Mouse (Mus musculus): ENCODE results near the gene Zfp853. TPM values are rescaled to one million over a fixed set of nuclear protein-coding genes. Genes with fewer than 3 reads are reported as not detected.

Zfp853 gene
- polyA plus RNA-seq, 1 experiment, result 0.96 TPM

DNA sequence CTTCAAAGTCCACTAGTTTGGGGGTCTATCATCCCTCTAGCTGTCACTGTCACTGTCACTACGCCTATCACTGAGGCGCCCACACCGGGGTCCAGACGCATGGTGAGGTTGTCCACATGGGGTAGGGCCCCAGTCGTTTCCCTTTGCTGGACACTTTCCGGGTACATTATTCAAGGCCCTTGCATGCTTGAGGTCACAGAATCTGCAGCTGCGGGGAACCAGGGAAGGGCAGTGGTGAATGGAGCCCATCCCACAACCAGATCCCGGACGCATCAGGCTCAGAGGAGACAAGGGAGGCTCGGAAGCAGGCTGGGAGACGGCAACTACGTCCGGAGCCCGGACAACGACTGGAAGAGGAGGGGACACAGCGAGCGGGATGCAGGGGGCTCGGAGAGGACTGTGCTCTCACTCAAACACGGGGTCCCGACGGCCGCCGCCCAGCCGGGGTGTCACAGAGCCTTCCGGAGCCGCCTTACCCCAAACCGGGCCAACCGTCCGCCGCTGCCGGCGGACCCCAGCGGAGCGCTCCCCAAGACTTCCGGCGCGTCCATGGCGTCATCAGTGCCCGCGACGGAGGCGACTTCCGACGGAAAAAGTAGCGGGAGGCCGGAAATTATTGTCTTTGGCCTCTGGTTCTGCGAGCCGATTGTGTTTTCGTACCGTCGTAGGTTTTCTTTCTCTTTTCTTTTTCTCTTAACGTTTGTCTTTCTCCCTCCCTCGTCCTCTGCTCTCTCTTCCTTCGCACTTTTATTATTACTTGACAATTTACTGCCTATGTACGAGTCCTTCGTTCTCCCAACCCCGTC is 35.5 kb upstream of the Zfp853 start, which contains the start of gene Zdhhc4:
Zdhhc4 (minus strand) TSS at position 567 of the 806 bp plus-strand sequence.
- WGBS, result under 1% methylated on average over 56 of the region's 57 CpGs
- Histone ChIP-seq H3K27ac (ENCODE audit: control insufficient read depth, insufficient read depth, low read length) (peak within 1 kb of the TSS; percentile 15), H3K36me3 (ENCODE audit: control insufficient read depth, insufficient read depth, low read length) (peaks cover 9% of the 10 kb centered on the region), H3K27me3 (ENCODE audit: control insufficient read depth, insufficient read depth, low read length) (no peaks in the 10 kb centered on the region), H3K4me1 (replicated peaks; ENCODE audit: control insufficient read depth, insufficient read depth, low read length) (peaks cover 9% of the 10 kb centered on the region), H3K4me3 (ENCODE audit: control insufficient read depth, insufficient read depth, low read length) (peak within 1 kb of the TSS; percentile 72)
- peak; percentile 95 for DNase-seq
- no peak for TF ChIP-seq CTCF (IDR thresholded peaks at IDR 0.05; ENCODE audit: borderline replicate concordance, control insufficient read depth, extremely low read depth, insufficient read depth, low read length, poor library complexity)
- TF ChIP-seq POLR2A (IDR thresholded peaks at IDR 0.05; ENCODE audit: control insufficient read depth, extremely low read depth, insufficient read depth, low read length, poor library complexity), result peak; percentile 78; the same call in 1 of the 2 replicates

DNA sequence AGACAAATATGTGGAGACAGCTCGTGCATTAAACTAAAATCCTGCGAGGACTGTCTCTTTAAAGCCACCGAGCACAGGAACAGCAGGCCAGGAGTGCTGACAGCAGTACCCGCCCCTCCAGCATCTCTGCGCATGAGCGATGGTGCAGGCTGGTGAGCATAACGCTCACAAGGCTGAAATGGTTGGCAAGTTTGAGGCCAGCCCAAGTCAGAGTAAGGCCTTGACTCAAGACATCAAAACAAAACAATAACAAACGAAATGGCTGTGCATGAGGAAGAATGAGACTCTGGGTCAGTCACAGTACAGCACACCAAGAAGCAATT is 23.8 kb upstream of the Zfp853 start:
- 97% methylated on average over 8 of the region's 8 CpGs for WGBS
- DNase-seq, result no peak
- no peak overlapping the region for H3K27ac ChIP-seq (ENCODE audit: control insufficient read depth, insufficient read depth, low read length)
- H3K4me3 ChIP-seq (ENCODE audit: control insufficient read depth, insufficient read depth, low read length), result no peak overlapping the region
- H3K27me3 ChIP-seq (ENCODE audit: control insufficient read depth, insufficient read depth, low read length), result no peaks in the 10 kb centered on the region
- H3K4me1 ChIP-seq (replicated peaks; ENCODE audit: control insufficient read depth, insufficient read depth, low read length), result peaks cover 14% of the 10 kb centered on the region
- TF ChIP-seq POLR2A (IDR thresholded peaks at IDR 0.05; ENCODE audit: control insufficient read depth, extremely low read depth, insufficient read depth, low read length, poor library complexity) (no peak), CTCF (IDR thresholded peaks at IDR 0.05; ENCODE audit: borderline replicate concordance, control insufficient read depth, extremely low read depth, insufficient read depth, low read length, poor library complexity) (no peak)
- H3K36me3 ChIP-seq (ENCODE audit: control insufficient read depth, insufficient read depth, low read length), result peaks cover 17% of the 10 kb centered on the region

DNA sequence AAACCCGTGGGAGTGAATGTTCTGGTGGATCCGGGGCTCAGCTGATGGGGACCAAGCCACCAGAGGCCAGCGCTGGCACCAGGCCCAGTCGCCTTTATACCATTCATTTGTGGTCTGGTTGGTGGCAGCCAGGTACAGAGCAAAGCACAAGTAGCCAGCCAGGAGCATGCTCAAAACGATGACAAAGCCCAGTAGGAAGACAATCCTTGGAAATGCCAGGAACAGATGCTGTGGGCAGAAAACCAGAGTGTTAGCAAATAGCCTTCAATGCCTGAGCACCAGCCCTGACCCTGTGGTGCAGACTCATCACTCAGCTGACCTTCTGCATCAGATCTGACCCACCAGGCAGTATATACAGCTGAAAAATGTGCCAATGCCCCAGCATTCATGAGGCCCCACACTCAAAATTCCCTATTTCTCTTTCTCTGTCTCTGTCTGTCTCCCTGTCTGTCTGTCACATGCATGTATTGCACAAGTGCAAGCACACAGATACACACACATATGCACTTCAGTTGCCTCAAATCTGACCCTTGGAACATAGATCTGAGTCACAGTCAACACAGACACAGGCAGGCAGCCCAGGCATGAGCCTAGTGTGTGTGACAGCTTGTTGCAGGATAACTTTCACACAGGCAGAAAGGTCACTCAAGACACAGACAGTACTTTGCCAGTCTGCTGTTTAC is 23.3 kb upstream of the Zfp853 start:
- Histone ChIP-seq H3K4me3 (ENCODE audit: control insufficient read depth, insufficient read depth, low read length) (no peak overlapping the region), H3K27me3 (ENCODE audit: control insufficient read depth, insufficient read depth, low read length) (no peaks in the 10 kb centered on the region), H3K4me1 (replicated peaks; ENCODE audit: control insufficient read depth, insufficient read depth, low read length) (peaks cover 14% of the 10 kb centered on the region), H3K36me3 (ENCODE audit: control insufficient read depth, insufficient read depth, low read length) (peaks cover 14% of the 10 kb centered on the region), H3K27ac (ENCODE audit: control insufficient read depth, insufficient read depth, low read length) (no peak overlapping the region)
- TF ChIP-seq POLR2A (IDR thresholded peaks at IDR 0.05; ENCODE audit: control insufficient read depth, extremely low read depth, insufficient read depth, low read length, poor library complexity) (no peak), CTCF (IDR thresholded peaks at IDR 0.05; ENCODE audit: borderline replicate concordance, control insufficient read depth, extremely low read depth, insufficient read depth, low read length, poor library complexity) (no peak)
- 91% methylated on average over 5 of the region's 5 CpGs for WGBS
- no peak for DNase-seq

DNA sequence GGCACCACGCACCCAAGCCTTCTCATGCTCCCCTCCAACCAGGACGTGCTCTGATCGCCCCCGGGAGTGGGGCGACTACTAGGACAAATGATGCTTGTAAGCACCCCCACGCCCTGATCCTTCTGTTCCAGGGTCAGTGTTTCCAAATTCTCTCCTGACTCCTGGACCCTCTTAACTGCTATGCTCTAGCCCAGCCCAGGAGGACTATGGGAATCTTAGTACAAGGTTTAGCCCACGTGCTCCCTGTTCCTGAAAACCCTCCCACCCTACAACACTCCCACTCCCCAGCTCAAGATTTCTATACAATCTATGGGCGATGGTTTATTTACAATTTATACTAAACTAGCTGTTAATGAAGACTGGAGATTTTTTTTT is 22.1 kb upstream of the Zfp853 start:
- no peak overlapping the region for H3K4me3 ChIP-seq (ENCODE audit: control insufficient read depth, insufficient read depth, low read length)
- DNase-seq, result no peak
- peaks cover 20% of the 10 kb centered on the region for H3K36me3 ChIP-seq (ENCODE audit: control insufficient read depth, insufficient read depth, low read length)
- no peak overlapping the region for H3K27ac ChIP-seq (ENCODE audit: control insufficient read depth, insufficient read depth, low read length)
- TF ChIP-seq POLR2A (IDR thresholded peaks at IDR 0.05; ENCODE audit: control insufficient read depth, extremely low read depth, insufficient read depth, low read length, poor library complexity) (no peak), CTCF (IDR thresholded peaks at IDR 0.05; ENCODE audit: borderline replicate concordance, control insufficient read depth, extremely low read depth, insufficient read depth, low read length, poor library complexity) (no peak)
- peaks cover 14% of the 10 kb centered on the region for H3K4me1 ChIP-seq (replicated peaks; ENCODE audit: control insufficient read depth, insufficient read depth, low read length)
- no peaks in the 10 kb centered on the region for H3K27me3 ChIP-seq (ENCODE audit: control insufficient read depth, insufficient read depth, low read length)
- WGBS, result 22% methylated on average over 8 of the region's 8 CpGs

DNA sequence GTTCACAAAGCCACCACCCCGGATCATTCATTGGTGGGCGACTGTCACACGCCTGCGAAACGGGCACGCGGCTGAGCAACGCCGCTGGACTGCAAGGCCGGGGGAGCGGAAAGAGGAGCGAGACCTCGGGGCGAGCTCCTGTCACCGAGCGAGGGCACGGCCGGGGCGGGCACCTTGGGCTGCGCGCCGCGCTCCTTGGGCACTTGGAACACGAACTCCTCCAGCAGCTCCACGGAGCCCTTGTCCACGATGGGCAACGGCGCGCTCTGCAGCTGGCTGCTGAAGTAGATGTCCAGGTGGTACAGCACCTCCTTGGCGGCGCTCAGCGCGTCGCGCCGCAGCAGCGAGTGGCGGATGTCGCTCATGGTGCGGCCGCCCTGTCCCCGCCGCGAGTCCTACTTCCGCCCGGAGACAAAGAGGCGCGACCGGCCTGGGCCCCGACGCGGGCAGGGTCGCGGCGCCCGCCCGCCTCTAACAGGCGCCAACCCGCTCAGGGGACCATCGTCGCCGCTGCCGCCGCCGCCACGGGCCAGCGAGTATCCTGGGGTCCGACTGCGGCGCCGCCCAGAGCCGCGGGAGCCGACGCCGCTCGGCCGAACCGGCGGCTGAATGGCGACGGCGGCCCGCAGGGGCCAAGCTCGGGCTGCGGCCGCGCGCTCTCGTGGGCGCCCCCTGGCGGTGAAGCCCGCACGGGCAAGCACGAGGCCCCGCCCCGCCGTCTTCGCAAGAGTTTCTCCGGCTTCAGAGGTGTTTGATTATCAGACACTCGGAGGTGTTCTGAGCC is 21.5 kb upstream of the Zfp853 start, which contains the start of gene E130309D02Rik:
E130309D02Rik (minus strand) TSS at position 631 of the 784 bp plus-strand sequence.
- H3K4me1 ChIP-seq (replicated peaks; ENCODE audit: control insufficient read depth, insufficient read depth, low read length), result peaks cover 14% of the 10 kb centered on the region
- peak; percentile 88 for DNase-seq
- peak; percentile 97 for TF ChIP-seq CTCF (IDR thresholded peaks at IDR 0.05; ENCODE audit: borderline replicate concordance, control insufficient read depth, extremely low read depth, insufficient read depth, low read length, poor library complexity)
- peak; percentile 87 for TF ChIP-seq POLR2A (IDR thresholded peaks at IDR 0.05; ENCODE audit: control insufficient read depth, extremely low read depth, insufficient read depth, low read length, poor library complexity)
- no peak within 1 kb of the TSS; the same call in 1 of the 2 replicates for H3K27ac ChIP-seq (ENCODE audit: control insufficient read depth, insufficient read depth, low read length)
- H3K27me3 ChIP-seq (ENCODE audit: control insufficient read depth, insufficient read depth, low read length), result no peaks in the 10 kb centered on the region
- under 1% methylated on average over 101 of the region's 101 CpGs for WGBS
- peak within 1 kb of the TSS; percentile 94 for H3K4me3 ChIP-seq (ENCODE audit: control insufficient read depth, insufficient read depth, low read length)
- peaks cover 23% of the 10 kb centered on the region for H3K36me3 ChIP-seq (ENCODE audit: control insufficient read depth, insufficient read depth, low read length)

DNA sequence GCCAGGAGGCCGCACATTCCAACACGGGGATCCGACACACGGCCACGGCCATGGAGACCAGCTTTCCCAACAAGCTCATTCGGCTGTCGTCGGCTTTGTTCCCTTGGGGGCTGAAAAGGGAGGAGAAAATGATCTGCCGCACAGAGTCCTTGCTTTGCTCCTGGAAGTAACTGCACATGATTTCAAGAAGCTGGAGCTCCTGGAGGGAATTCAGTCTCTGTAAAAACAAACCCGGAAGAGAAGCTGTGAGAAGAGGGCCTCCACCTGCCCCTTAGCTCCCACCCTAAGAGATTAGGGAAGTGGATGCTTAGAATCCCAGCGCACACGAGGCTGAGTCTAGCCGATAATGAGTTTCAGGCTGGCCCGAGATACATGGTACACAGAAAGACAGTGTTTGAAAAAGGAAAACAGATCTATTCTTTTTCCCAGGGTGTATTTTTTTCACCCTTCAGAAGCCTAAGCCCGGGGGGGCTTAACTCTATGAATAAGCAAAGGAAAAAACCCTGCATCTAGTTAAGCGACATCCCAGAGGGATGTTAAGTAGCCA is 20.8 kb upstream of the Zfp853 start:
- H3K4me3 ChIP-seq (ENCODE audit: control insufficient read depth, insufficient read depth, low read length), result peak overlapping the region; percentile 94

More for the DNA sequence above, 20.8 kb upstream of the Zfp853 start:
- Histone ChIP-seq H3K27ac (ENCODE audit: control insufficient read depth, insufficient read depth, low read length) (no peak overlapping the region), H3K36me3 (ENCODE audit: control insufficient read depth, insufficient read depth, low read length) (peaks cover 26% of the 10 kb centered on the region), H3K27me3 (ENCODE audit: control insufficient read depth, insufficient read depth, low read length) (no peaks in the 10 kb centered on the region), H3K4me1 (replicated peaks; ENCODE audit: control insufficient read depth, insufficient read depth, low read length) (peaks cover 14% of the 10 kb centered on the region)
- no peak for DNase-seq
- TF ChIP-seq POLR2A (IDR thresholded peaks at IDR 0.05; ENCODE audit: control insufficient read depth, extremely low read depth, insufficient read depth, low read length, poor library complexity), result no peak
- no peak for TF ChIP-seq CTCF (IDR thresholded peaks at IDR 0.05; ENCODE audit: borderline replicate concordance, control insufficient read depth, extremely low read depth, insufficient read depth, low read length, poor library complexity)
- WGBS, result 27% methylated on average over 16 of the region's 16 CpGs

Data from thymus, adult 2 months (tissue).